In the genomic region with DNA sequence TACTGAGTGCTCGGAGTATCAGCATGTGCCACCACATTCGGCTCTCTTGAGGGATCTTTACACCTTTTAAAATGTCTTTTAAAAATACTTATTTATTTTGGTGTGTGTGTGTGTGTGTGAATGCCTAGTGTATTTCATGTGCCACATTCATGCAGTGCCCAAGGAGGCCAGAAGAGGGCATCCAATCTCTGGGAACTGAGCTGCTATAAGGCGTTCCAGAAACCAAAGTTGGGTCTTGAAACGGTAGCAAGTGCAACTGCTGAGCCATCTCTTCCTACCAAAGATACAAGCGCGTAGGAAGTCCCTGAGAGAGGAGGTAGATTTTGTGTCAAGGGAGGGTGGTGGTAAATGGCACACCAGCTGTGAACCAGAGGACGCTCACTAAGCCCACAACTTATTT, we compare ENCODE assay signal across 9 mouse cellular contexts. TPM values are rescaled to one million over a fixed set of nuclear protein-coding genes. Genes with fewer than 3 reads are reported as not detected.
DNase-seq lines count a peak whose midpoint lies in the region; ATAC-seq and TF ChIP-seq lines count a peak whose summit lies in the region.
"Had no signal": no experiment of that assay in that cellular context is flagged by ENCODE, and none has a peak within 500 bp of the region (broad histone marks: within the 10 kb centered on the region; RNA-seq: fewer than 3 reads in every experiment).

No protein-coding gene starts in this region.

- no peak for TF ChIP-seq EP300 in MEL (IDR thresholded peaks at IDR 0.05; ENCODE audit: low read depth in 1 of 2, low read length in 2 of 2)

- H3K36me3 ChIP-seq in intestine, postnatal 0 days (ENCODE audit: control insufficient read depth, insufficient read depth): no peaks in the 10 kb centered on the region
- no peaks in the 10 kb centered on the region for H3K36me3 ChIP-seq in intestine, embryonic 16.5 days (ENCODE audit: control insufficient read depth, insufficient read depth, low read length)
- H3K36me3 ChIP-seq in MEL (ENCODE audit: control insufficient read depth in 1 of 2, insufficient read depth in 2 of 2, low read length in 2 of 2): peaks cover 0 to 8% of the 10 kb centered on the region in 2 experiments; a peak in 2 of 4 replicates
- H3K36me3 ChIP-seq in limb, embryonic 10.5 days: no peaks in the 10 kb centered on the region
- H3K36me3 ChIP-seq: stomach, embryonic 15.5 days had no signal

- H3K4me3 ChIP-seq in intestine, postnatal 0 days (ENCODE audit: low read depth, low read length): no peak overlapping the region
- no peak overlapping the region for H3K4me3 ChIP-seq in intestine, embryonic 16.5 days (ENCODE audit: low read length)
- peak overlapping the region; percentile 4 to 36; a peak in 2 of 4 replicates for H3K4me3 ChIP-seq in MEL (ENCODE audit: control insufficient read depth in 1 of 2, insufficient read depth in 1 of 2, low read depth in 2 of 2, low read length in 2 of 2)
- H3K4me3 ChIP-seq in limb, embryonic 10.5 days: no peak overlapping the region
- H3K4me3 ChIP-seq: stomach, embryonic 15.5 days had no signal

- intact Hi-C loops in heart, postnatal 36 days (cut with DNase I): loop anchor here (5.0 kb wide), 1 partner anchor 55 kb away; a partner anchor contains a TSS

- TF ChIP-seq CTCF in intestine, postnatal 0 days (IDR thresholded peaks at IDR 0.05; ENCODE audit: low read depth): peak; percentile 71
- TF ChIP-seq CTCF in MEL (IDR thresholded peaks at IDR 0.05 in 2 of 3, conservative IDR thresholded peaks at IDR 0.05 in 1 of 3; ENCODE audit: control insufficient read depth in 1 of 3, insufficient read depth in 1 of 3, low read depth in 2 of 3, low read length in 3 of 3, poor library complexity in 1 of 3, severe bottlenecking in 1 of 3): peak; percentile 81 to 83 (median 81)

- 73% methylated on average over 7 of the region's 7 CpGs for WGBS in intestine, postnatal 0 days
- 68% methylated on average over 7 of the region's 7 CpGs for WGBS in intestine, embryonic 16.5 days
- WGBS in limb, embryonic 10.5 days: 69% methylated on average over 7 of the region's 7 CpGs

- no peaks in the 10 kb centered on the region for H3K4me1 ChIP-seq in intestine, postnatal 0 days (replicated peaks; ENCODE audit: control insufficient read depth, insufficient read depth, low read length)
- H3K4me1 ChIP-seq in intestine, embryonic 16.5 days (ENCODE audit: control insufficient read depth, insufficient read depth, low read length): no peaks in the 10 kb centered on the region
- H3K4me1 ChIP-seq in MEL (ENCODE audit: control insufficient read depth in 1 of 2, insufficient read depth in 2 of 2, low read length in 2 of 2): peaks cover 2 to 19% of the 10 kb centered on the region in 2 experiments; a peak in 3 of 4 replicates
- no peaks in the 10 kb centered on the region; the same call in 1 of the 2 replicates for H3K4me1 ChIP-seq in limb, embryonic 10.5 days
- H3K4me1 ChIP-seq: stomach, embryonic 15.5 days had no signal

- no peaks in the 10 kb centered on the region for H3K9me3 ChIP-seq in intestine, postnatal 0 days (ENCODE audit: control insufficient read depth)
- no peaks in the 10 kb centered on the region for H3K9me3 ChIP-seq in intestine, embryonic 16.5 days (ENCODE audit: control insufficient read depth, low read length)
- H3K9me3 ChIP-seq in MEL (replicated peaks; ENCODE audit: insufficient read depth, low read length): no peaks in the 10 kb centered on the region
- H3K9me3 ChIP-seq in limb, embryonic 10.5 days (replicated peaks): no peaks in the 10 kb centered on the region
- H3K9me3 ChIP-seq: stomach, embryonic 15.5 days had no signal

- peak; percentile 91 for DNase-seq in MEL (ENCODE audit: low read depth, low spot score)
- DNase-seq in cerebellum, postnatal 14 days: peak; percentile 70 to 82
- peak; percentile 66 to 78 for DNase-seq in heart, postnatal 36 days
- peak; percentile 64 for DNase-seq in limb, embryonic 10.5 days (ENCODE audit: low spot score)
- peak; percentile 89 for DNase-seq in naive thymus-derived CD4-positive, alpha-beta T cell, adult 2 months (ENCODE audit: low read depth)
- DNase-seq in thymus, postnatal 10 days (ENCODE audit: low spot score in 2 of 2): peak; percentile 69 to 84

- TF ChIP-seq RAD21 in MEL (IDR thresholded peaks at IDR 0.05; ENCODE audit: low read depth, low read length): peak; percentile 85

- TF ChIP-seq POLR2A in MEL (IDR thresholded peaks at IDR 0.05; ENCODE audit: control insufficient read depth in 1 of 2, insufficient read depth in 1 of 2, low read depth in 1 of 2, low read length in 2 of 2, poor library complexity in 1 of 2): no peak

- H3K27ac ChIP-seq in intestine, postnatal 0 days (ENCODE audit: low read depth, low read length): no peak overlapping the region
- H3K27ac ChIP-seq in intestine, embryonic 16.5 days (ENCODE audit: low read length): no peak overlapping the region
- H3K27ac ChIP-seq in MEL (ENCODE audit: control insufficient read depth, low read depth, low read length): peak overlapping the region; percentile 22; the same call in 1 of the 2 replicates
- H3K27ac ChIP-seq in limb, embryonic 10.5 days: no peak overlapping the region
- H3K27ac ChIP-seq: stomach, embryonic 15.5 days had no signal

- H3K27me3 ChIP-seq in intestine, postnatal 0 days (replicated peaks; ENCODE audit: control insufficient read depth, insufficient read depth, low read length): no peaks in the 10 kb centered on the region
- no peaks in the 10 kb centered on the region for H3K27me3 ChIP-seq in intestine, embryonic 16.5 days (replicated peaks; ENCODE audit: control insufficient read depth, insufficient read depth, low read length)
- H3K27me3 ChIP-seq in MEL (ENCODE audit: control insufficient read depth in 1 of 2, insufficient read depth in 2 of 2, low read length in 2 of 2): no peaks in the 10 kb centered on the region
- no peaks in the 10 kb centered on the region for H3K27me3 ChIP-seq in limb, embryonic 10.5 days (ENCODE audit: low read depth, poor library complexity, severe bottlenecking)
- H3K27me3 ChIP-seq: stomach, embryonic 15.5 days had no signal

- no peaks in the 10 kb centered on the region for H3K79me2 ChIP-seq in MEL (ENCODE audit: control insufficient read depth, insufficient read depth, low read length, poor library complexity)

- no peak for ATAC-seq in intestine, postnatal 0 days
- no peak for ATAC-seq in intestine, embryonic 16.5 days

- H3K9ac ChIP-seq in intestine, postnatal 0 days (ENCODE audit: low read depth, low read length): no peak overlapping the region
- H3K9ac ChIP-seq in intestine, embryonic 16.5 days (ENCODE audit: low read depth, low read length): no peak overlapping the region
- no peak overlapping the region for H3K9ac ChIP-seq in MEL (ENCODE audit: control insufficient read depth, low read depth, low read length, poor library complexity, severe bottlenecking)
- H3K9ac ChIP-seq: stomach, embryonic 15.5 days had no signal

- H3K4me2 ChIP-seq in intestine, postnatal 0 days (replicated peaks; ENCODE audit: low read depth): no peak overlapping the region
- no peak overlapping the region for H3K4me2 ChIP-seq in intestine, embryonic 16.5 days (ENCODE audit: low read depth, low read length)
- H3K4me2 ChIP-seq: stomach, embryonic 15.5 days had no signal

TF ChIP-seq in MEL, 35 proteins besides CTCF, POLR2A, EP300 and RAD21:
- TF ChIP-seq NELFE (IDR thresholded peaks at IDR 0.05; ENCODE audit: low read depth, low read length) (no peak), MYC (IDR thresholded peaks at IDR 0.05; ENCODE audit: low read depth, low read length) (0 out of 2 replicates have a peak, but pooled peaks have one; percentile 32), ZC3H11A (IDR thresholded peaks at IDR 0.05; ENCODE audit: low read depth, low read length) (peak; percentile 88), SMC3 (IDR thresholded peaks at IDR 0.05; ENCODE audit: low read depth, low read length) (peak; percentile 81)

RNA-seq across cellular contexts. Expression of a gene that starts 57.2 kb away (rescaled TPM):
- 2.8 and 3.3 TPM in 2 replicates for polyA plus RNA-seq in intestine, postnatal 0 days (2015; fragmentation: Nextera tagmentation; extraction: Ambion mirVana)
- polyA plus RNA-seq in intestine, embryonic 16.5 days (2015; fragmentation: Nextera tagmentation; extraction: Ambion mirVana): 3.0 TPM in 2 replicates
- 44.8 and 65.7 TPM in 2 replicates for total RNA-seq in MEL (2012; rRNA removed)
- polyA plus RNA-seq in MEL (2012; ENCODE audit: insufficient read depth in 1 of 2, insufficient read length in 2 of 2, low read depth in 1 of 2, low replicate concordance in 2 of 2, missing spikeins in 1 of 2): 10 to 100 TPM; 26.2 to 33.4 TPM
- total RNA-seq in heart, postnatal 36 days (2021): 10 to 100 TPM; 70.4 to 71.4 TPM
- 6.9 and 8.9 TPM in 2 replicates for polyA plus RNA-seq in limb, embryonic 10.5 days (2016; fragmentation: Nextera tagmentation; extraction: Ambion mirVana)

Comparison
In these comparisons a context has a peak if more than half of its experiments do, and no peak if none do; other contexts are left out.
1. H3K4me3 ChIP-seq: peak in MEL (2 of 2); none in intestine, postnatal 0 days (single experiment), intestine, embryonic 16.5 days (single experiment) and limb, embryonic 10.5 days (single experiment).
2. Peak in every context shown above with its lines, with median percentiles within 50 percentile points of each other: DNase-seq.